Mouse (Mus musculus) Muller cell, postnatal 12 days (primary cell): Measurements from ENCODE around the gene Kcnk3.
A peak's percentile ranks its signal among the peaks of the same experiment; 100 is the strongest.

Source experiments
- DNase-seq: peaks from one replicate; pipeline ENCODE4 v3.0.0-alpha.2; 2015; ENCODE audit errors: inconsistent ontology term

Gene Kcnk3

DNA sequence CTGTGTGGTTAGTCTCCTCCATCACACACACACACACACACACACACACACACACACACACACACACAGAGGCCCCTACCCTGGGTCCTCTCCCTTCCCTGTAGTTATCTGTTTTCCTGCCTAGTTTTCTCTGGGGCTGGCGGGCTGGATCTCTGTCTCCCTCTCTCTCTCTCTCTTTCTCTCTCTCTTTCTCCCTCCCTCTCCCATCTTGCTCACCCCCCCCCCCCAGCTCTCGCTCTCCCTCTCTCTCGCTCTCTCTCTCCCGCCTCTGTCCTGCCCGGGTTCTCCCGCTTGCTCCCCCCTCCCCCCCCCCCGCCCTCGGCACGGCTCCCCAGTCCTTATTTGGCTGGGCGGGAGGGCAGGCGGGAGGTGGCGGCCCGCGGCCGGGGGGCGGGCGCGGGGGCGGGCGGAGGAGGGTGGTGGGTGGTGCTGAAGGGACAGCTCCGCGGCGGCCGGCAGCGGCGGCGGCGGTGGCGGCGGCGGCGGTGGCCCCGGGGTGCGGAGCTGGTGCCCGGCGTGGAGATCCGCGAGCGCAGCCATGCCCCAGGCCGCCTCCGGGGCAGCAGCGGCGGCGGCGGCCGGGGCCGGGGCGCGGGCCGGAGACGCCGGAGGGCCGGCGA lies at the start of gene Kcnk3:
Gene Kcnk3 (plus strand): TSS at position 490 of the 620 bp plus-strand sequence.
- DNase-seq = peak; percentile 81

DNA sequence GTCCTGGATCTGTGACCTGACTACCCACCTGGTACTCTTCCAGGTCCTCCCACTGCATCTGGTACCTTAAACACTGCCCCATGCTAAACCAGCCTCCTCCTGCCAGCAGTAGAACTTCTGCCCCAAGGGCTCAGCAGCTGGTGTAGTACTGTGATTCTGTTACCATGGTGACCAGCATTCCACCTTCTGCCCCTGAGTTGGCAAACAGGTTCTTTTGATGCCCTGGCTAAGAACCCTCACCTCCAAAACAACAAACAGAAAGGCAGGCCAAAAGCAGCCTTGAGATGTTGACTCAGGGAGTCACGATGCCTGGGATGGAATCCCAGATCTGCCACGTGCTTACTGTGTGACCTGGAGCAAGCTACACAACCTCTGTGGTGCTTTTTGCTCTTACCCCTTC lies 42.3 kb upstream of the Kcnk3 start, which contains the start of gene Cib4:
Gene Cib4 (minus strand): TSS at position 139 of the 400 bp plus-strand sequence.
- DNase-seq = no peak

DNA sequence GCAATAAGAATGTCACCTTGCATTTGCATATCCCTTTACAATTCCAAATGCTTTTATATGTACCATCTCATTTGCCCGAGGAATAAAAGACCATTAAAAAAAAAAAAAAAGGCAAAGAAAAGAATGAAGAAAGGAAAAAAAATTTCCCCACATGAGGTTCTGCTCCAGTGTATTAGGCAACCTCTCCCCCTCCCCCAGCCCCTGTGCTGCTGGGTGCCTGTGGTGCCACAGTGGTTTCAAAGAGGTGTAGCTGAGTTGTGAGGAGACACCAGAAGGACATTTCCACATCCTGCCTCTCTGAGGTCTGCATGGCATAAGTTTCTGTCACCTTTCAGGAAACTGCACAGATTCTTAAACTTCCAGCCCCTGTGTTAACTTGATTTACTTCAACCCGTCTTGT lies 39.3 kb upstream of the Kcnk3 start:
- no peak for DNase-seq

DNA sequence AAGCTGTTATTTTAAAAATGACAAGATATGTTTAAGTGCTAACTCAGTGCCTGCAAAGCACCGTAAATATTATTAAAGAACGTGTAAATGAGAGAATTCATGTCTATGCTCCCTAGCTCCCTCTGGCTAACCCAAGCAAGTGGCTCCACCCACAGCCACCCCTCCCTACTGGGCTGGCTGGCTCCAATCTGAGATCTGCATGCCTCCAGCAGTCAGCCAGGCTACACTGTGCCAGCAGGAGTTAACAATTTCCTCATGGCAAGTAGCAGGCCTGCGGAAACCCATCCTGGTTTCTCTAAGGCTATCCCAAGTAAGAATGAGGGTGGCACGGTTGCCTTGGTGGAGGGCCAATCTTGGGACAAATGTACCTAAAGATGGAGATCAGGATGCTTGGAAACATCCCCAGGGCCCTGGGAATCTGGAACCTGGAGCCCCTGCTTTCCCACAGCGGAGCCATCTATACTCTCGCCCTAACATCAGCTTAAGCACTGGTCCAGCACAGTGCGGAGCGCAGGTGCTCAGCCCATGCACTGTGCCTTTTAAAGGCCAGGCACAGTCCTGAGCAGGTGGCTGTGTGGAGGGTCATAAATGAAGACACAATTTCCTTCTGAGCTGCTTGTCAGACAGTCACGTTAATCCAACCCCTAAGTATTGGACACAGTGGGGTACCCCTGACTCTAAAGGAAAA lies 37.5 kb upstream of the Kcnk3 start:
- peak; percentile 35 for DNase-seq

DNA sequence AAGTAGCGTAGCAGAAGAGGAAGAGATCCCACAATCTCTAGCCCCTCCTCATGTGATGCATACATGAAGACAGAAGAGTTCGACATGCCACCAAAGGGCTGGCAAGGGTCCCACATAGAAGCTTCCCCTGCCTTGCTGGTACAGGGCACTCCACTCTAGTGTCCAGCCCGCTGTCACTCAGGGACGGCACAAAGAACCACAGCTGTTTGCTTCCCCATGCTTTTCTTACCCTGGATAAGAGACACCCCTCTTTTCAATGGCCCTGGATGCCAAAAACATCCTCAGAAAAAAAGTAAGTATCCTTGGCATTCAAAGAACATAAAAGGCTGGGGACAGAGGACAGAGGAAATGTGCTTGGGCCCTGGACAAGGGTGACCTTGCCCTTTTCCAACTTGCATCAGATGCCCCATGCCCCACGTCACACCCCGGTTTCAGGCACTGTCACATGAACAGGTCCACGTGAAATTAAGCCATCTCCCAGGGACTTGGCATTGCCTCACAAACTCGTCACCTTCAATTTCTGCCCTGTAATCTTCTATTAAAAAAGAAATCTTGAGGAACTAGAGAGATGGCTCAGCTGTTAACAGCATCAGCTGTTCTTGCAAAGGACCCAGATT lies 36.8 kb upstream of the Kcnk3 start:
- no peak for DNase-seq

DNA sequence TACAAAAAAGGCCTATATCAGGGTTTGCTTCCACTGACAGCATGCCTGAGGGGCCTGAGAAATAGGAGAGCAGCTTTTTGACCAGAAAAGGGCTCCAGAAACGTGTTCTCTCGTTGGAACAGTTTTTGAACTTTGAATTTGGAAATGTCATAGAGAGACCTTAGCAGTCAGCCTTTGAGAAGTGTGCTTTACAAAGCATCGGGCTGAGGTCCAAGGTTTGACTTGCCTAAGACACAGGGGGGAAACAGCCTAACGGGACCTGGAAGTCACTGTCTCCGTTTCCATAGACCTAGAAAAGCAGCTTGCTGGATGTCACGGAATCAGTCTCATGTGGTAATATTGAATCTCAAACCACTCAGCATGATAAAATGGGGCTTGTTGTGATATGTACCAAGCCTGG lies 36.0 kb upstream of the Kcnk3 start:
- no peak for DNase-seq

DNA sequence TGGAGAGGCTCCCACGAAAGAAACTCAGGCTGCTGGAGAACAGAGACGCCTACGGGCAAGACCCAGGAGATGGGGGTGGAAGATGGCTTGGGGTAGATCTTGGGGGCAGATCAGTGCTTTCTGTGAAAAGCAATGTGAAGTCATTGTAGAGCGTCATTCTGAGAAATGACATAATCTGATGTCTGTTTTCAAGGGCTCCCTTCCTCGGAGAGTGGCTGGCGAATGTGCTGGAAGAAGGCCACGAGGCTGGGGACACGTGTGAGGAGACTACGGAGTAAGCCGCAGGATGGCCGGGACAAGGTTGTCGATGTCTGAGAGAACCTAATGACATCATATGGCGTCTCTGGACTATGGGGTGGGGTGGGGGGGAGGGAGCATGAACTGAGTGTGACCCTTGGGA lies 34.0 kb upstream of the Kcnk3 start:
- no peak for DNase-seq

DNA sequence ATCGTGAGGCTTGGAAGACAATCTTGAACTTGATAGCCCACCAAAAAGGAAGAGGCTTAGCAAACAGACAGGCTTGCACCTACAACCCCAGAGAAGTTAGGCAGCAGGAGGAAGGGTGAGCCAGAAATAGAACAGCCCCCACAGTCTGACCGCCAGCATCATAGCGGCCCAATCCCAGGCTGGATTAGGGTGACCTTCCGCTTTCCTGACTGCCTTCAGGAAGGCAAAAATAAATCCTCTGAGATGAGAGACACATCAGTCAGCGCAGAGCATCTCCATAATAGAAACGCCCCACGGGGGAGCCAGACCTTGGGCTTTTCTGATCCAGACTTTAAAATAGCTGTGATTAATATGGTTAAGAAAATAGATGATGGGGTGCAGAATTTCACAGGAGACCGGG lies 33.0 kb upstream of the Kcnk3 start:
- DNase-seq = no peak

DNA sequence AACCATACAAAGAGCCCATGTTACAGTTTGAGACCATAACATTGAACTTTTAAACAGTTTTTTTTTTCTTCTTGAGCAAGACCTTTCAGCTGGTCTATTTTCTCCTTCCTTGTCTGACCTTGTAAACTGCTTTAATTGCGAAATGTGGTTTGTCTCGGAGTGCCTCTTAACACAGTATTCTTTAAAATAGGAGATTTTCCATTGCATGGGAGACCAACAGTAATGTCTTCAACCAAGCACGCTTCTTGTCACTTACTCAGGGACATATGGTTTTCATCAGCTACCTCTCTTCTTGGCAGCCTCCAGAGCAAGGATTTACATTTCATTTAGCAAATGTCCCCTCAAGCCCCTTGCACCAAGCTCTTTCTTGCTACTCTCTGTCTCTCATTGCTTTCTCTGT lies 31.7 kb upstream of the Kcnk3 start:
- DNase-seq = no peak

DNA sequence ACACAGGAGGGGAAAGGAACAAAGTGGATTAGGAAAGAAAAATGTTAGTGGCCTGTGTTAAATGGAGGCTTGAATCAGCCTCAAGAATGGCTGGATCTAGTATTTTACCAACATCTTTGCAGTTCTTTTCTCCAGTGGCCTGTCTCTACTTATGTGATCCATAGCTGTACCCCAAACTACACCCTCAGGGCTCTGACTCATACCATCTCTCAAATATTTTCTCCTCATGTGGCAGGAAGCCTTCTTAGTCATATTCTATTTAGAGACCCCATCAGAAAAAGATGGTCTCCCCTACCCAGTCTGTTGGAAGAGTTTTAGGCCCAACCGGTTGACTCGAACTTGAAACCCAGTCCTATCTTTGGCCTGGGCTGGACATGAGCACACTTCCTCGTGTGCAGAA lies 28.5 kb upstream of the Kcnk3 start:
- no peak for DNase-seq

DNA sequence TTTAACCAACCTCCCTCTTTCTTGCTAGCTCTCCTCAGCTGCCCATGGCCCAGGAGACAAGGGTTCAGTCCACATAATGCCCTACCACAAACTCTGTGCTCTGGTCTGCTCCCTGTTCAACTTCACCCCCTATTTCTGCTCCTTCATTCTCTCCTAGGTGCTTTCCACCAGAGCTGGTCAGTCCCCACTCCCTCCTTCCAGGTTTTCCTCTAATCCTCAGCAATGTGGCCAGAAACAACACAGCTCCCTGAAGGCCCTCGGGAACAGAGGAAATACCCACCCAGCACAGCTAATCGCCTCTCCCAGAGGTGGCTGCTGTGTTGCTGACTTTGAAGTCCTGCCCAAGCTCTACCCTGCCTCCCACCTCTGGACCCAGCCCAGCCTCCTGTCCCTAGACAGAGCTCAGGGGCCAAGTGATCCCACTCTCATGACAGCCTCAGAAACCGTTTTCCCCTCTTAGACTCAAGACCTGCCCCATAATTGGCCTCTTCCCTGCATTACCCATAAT lies 27.9 kb upstream of the Kcnk3 start:
- no peak for DNase-seq

DNA sequence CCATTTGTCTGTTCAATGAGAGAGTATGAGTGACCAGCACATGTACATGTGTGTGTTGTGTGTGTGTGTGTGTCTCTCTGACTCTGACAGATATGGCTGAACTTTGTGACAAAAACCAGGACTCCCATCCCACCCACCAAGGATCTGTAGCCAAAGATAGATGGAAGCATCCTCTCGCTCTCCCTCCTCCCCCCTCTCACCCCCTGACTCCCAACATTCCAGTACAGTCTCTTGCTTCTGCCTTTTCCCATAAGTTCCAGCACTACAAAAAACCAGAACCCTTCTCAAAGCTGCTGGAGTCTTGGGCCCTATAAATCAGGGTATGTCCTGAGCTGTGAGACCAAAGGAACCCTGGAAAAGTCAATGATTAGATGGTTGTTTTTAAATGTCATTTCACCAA lies 19.5 kb upstream of the Kcnk3 start:
- DNase-seq = no peak

DNA sequence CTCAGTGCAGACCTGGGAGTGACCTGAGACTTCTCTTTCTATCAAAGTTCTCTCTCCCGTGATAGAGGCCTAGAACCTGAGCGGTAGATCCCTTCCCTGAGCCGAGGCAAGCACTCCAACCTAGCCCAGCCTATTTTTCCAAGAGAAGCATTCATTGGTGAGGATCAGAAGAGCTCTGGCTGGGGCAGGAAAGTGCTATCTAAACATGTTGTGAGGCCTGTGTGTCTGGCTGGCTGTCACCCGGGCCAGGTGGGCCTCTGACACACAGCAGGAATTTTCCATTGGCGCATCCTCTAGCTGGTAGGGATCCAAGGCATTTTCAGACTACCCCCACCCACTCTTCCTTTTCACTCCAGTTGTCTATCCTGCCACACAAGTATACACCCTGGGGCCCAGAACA lies 16.1 kb upstream of the Kcnk3 start:
- no peak for DNase-seq

DNA sequence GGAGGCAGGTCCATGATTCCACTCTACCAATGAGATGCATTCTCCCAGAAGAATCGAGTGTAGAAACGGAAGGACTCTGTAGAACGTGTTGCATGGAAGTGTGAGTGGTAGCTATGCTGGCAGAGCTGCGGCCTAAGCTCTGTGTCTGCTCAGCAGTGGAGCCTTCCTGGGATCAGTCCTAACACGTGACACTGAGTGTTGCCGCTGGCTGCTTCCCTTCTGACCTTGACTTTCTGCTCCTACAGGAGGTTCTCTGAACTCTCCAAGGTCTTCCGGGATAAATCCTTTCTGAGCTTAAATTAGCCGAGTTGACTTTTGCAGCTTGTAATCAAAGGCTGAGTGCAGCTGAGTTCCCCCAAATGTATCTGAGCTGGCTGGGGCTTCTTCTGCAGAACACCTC lies 13.6 kb upstream of the Kcnk3 start:
- DNase-seq = no peak

DNA sequence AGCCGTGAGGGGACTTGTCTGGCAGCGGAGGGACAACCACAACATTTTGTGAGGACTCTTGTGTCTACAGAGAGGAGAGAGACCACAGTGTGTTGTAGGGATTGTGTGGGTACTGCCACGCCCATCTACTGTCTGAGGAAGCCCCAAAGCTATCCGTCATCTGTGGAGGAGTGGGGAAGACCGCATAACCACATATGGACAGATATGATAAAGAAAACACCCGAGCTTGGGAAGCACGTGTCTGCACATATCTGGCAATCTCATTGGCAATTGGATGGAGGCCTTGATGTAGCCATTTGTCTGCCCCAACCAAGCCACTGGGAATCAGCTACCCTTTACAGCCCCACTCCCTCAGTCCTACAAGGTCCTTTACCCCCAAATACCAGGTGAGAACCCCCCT lies 11.7 kb upstream of the Kcnk3 start:
- no peak for DNase-seq

DNA sequence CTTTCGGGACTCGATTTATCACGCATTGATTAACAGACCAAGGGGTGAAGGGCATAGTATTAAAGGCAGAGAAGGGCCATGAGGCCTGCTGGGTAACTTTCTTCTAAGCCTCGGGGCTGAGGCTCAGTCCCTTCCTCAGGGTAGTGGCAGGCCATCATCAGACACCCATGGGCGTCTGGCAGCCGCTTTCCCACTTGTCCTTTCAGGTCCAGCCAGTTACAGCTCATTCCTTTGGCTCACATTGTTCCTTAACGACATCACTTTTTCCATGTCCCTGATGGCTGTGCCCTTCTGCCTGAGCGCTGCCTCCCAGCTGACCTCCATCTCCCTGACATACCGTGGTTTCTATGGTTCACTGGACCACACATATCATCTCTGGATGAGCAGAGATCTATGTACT lies 10.7 kb upstream of the Kcnk3 start:
- DNase-seq = peak; percentile 64

DNA sequence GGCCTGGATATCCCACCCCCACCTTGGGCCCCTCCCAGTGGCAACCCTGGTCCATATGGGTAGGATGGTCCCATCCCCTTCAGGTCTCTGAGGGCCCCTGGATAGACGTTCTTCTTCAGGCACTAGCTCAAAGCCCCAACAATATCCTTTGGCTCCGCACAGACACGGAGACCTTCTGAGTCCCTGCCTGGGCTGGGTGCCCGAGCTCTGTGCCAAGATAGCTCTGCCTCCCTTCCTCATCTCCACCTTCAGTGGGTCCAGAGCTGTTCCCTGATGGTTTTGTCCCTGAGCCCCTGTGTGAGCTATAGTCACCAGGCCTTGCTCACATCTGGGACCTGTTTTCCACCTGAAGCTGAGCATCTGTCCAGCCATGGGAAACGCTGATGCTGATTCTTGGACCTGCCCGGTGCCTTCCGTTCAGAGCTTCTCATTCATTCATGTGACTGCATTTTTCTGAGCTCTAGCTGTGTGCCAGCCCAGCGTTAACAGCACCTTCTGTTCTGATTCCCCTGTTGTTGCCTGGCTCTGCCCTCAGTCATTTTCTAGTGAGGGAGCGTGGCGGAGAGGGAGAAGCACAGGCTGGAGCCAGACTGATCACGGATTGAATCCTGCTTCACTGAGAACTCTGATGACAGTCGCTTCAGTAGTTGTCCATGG lies 10.2 kb upstream of the Kcnk3 start:
- DNase-seq = peak; percentile 43

DNA sequence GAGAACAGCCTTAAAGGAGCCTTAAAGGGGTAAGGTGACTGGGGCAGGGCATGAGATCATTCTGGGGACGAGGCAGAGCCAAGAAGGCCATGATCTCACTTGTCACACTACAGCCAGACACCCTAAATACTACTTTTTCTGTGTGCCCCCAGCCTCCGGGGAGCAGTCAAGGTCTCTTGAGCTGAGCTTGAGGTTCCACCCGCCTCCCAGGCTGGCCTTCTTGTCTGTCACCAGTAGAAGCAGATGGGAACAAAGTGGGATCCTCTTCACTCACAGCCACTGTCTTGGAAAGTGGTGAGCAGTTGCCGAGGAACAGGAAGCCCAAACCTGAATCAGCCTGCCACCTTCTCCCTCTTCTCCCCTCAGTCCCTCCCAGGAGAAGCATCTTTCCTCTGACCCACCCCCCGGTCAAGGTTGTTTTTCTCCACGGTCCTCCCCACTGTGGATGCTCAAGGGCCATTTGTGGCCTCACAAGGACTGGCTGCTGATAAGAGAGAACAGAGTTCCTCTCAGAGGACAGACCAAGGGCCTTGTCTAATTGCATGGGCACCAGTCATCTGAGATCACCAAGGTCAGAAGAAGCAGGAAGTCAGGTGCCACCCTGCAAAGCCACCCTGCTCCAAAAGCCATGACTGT lies 9.4 kb upstream of the Kcnk3 start:
- no peak for DNase-seq

DNA sequence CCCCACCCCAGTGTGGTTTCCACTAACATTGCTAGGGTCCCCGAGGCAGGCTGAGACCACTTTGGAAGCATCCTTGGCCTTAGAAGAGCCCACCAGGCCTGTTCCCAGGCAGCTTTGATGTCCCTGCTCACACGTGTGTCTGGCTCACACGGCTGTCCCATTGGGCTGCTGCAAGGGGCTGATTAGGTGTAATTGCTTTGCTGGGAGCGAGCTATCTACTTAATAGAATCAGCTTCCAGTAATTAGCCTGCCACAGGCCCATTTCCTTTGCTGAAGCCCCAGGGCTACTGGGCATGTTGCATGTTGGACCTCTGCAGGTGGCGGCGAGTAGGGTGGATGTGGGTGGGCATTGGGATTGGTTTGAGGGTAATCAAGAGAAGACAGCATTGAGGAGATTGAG lies 7.2 kb upstream of the Kcnk3 start:
- DNase-seq = no peak

DNA sequence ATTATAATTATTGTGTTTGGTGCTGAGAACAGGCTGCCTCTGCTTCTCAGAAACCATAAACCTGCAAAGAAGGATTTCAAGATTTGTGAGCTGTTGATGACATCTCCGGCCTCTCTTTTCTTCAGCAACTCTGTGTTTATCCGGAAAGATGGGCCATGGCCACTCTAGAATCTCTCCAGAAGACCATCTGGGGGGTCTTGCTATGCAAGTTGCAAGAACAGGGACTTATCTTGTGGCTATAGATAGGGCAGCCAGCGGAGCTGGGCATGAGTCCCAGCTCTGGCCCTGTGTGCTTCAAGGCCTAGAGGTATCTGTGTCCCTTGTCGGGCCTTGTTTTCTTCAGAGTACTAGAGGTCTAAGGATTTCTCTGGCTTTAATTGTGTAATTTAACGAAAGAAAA lies 6.0 kb upstream of the Kcnk3 start:
- DNase-seq = no peak

DNA sequence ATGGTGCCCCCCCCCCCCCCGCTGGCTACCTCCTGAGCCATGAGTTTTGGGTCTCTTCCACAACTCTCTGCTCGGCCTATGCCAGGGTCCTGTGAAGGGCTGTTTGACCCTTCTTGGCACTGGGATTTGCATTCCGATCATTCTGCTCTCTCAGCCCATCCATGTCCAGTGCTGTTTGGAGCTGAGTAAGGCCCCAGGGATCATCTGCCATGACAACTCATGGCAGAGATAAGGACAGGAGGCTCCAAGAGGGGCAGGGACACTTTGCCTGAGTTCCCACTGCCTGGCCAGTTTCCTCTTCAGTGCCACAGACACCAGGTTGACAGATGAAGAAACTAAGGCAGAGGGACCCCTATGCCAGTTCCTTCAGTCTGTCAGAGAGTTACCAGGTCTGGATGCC lies 1.4 kb upstream of the Kcnk3 start:
- no peak for DNase-seq

DNA sequence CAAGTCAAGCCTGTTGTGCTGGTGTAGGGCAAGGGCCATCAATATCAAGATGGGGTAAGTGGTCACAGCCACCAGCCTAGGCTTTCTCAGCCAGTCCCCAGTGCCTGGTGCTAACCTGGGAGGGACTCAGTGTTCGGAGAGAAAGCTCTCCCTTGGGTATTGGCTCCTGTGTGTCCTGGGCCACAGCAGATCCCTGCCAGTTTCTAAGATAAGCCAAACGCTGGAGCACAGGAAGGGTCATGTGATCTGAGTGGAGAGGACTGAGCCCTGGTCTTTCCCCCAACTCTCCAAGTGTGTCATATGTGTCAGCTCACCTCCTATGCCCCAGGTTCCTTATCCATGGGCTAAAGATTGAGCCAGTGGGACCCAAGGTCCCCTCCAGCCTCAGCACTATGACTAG lies 869 bp upstream of the Kcnk3 start:
- no peak for DNase-seq
